In genomic region chr13:119045112-119045511, GRCm38 (mm10) we compare ENCODE assay signal across 19 mouse cellular contexts.
DNase-seq lines count a peak whose midpoint lies in the region; ATAC-seq and TF ChIP-seq lines count a peak whose summit lies in the region.
"Had no signal": no experiment of that assay in that cellular context is flagged by ENCODE, and none has a peak within 500 bp of the region (broad histone marks: within the 10 kb centered on the region; RNA-seq: fewer than 3 reads in every experiment).

No protein-coding gene starts in this region.

- H3K27me3 ChIP-seq in lung, embryonic 14.5 days (ENCODE audit: insufficient read depth, low read length) = no peaks in the 10 kb centered on the region
- H3K27me3 ChIP-seq in lung, postnatal 0 days (replicated peaks; ENCODE audit: insufficient read depth, low read length) = no peaks in the 10 kb centered on the region
- no peaks in the 10 kb centered on the region for H3K27me3 ChIP-seq in CH12.LX (replicated peaks)
- no peaks in the 10 kb centered on the region for H3K27me3 ChIP-seq in hindbrain, embryonic 16.5 days (replicated peaks; ENCODE audit: control insufficient read depth, insufficient read depth, low read length)
- H3K27me3 ChIP-seq: Patski had no signal

- no peaks in the 10 kb centered on the region for H3K36me3 ChIP-seq in lung, embryonic 14.5 days (ENCODE audit: insufficient read depth)
- H3K36me3 ChIP-seq in lung, postnatal 0 days (ENCODE audit: insufficient read depth, low read length) = no peaks in the 10 kb centered on the region
- H3K36me3 ChIP-seq in CH12.LX (replicated peaks in 1 of 2; ENCODE audit: control insufficient read depth in 1 of 2, insufficient read depth in 1 of 2, low read length in 1 of 2) = no peaks in the 10 kb centered on the region
- H3K36me3 ChIP-seq in hindbrain, embryonic 16.5 days (ENCODE audit: control insufficient read depth, insufficient read depth, low read length) = no peaks in the 10 kb centered on the region
- H3K36me3 ChIP-seq: G1E had no signal

- H3K4me3 ChIP-seq in lung, embryonic 14.5 days (ENCODE audit: low read depth, low read length) = no peak overlapping the region
- H3K4me3 ChIP-seq in lung, postnatal 0 days (ENCODE audit: low read depth, low read length) = no peak overlapping the region
- H3K4me3 ChIP-seq in CH12.LX (replicated peaks in 1 of 3; ENCODE audit: low read depth in 2 of 3, low read length in 2 of 3, poor library complexity in 1 of 3) = no peak overlapping the region
- H3K4me3 ChIP-seq in hindbrain, embryonic 16.5 days (ENCODE audit: low read length) = no peak overlapping the region

- H3K79me2 ChIP-seq in CH12.LX (replicated peaks; ENCODE audit: control insufficient read depth, extremely low read depth, insufficient read depth, poor library complexity, severe bottlenecking) = no peaks in the 10 kb centered on the region

- TF ChIP-seq CTCF in lung, embryonic 14.5 days (IDR thresholded peaks at IDR 0.05; ENCODE audit: low read depth) = peak; percentile 1; the same call in 1 of the 2 replicates
- TF ChIP-seq CTCF in lung, postnatal 0 days (IDR thresholded peaks at IDR 0.05) = no peak
- TF ChIP-seq CTCF in CH12.LX (conservative IDR thresholded peaks at IDR 0.05 in 1 of 2, IDR thresholded peaks at IDR 0.05 in 1 of 2; ENCODE audit: low read depth in 2 of 2, low read length in 2 of 2) = peak in 1 of 2 experiments; percentile 47; a peak in 2 of 4 replicates

- TF ChIP-seq POLR2A in CH12.LX (IDR thresholded peaks at IDR 0.05; ENCODE audit: low read depth, low read length) = no peak

- H3K4me2 ChIP-seq in lung, embryonic 14.5 days = no peak overlapping the region
- H3K4me2 ChIP-seq in lung, postnatal 0 days (replicated peaks; ENCODE audit: low read depth, low read length) = no peak overlapping the region
- H3K4me2 ChIP-seq in CH12.LX (ENCODE audit: insufficient read depth, low read depth, poor library complexity, severe bottlenecking) = no peak overlapping the region
- H3K4me2 ChIP-seq in hindbrain, embryonic 16.5 days (ENCODE audit: low read length) = no peak overlapping the region

- in situ Hi-C loops in CH12.LX (cut with MboI; ENCODE audit: low pct_ligation_motif_present, low pct_unique_long_range_greater_than_20kb, low sequenced_read_pairs) = no loop called here

- TF ChIP-seq RAD21 in CH12.LX (IDR thresholded peaks at IDR 0.05; ENCODE audit: low read depth, low read length) = peak; percentile 50

- no peak overlapping the region for H3K9ac ChIP-seq in lung, embryonic 14.5 days
- H3K9ac ChIP-seq in lung, postnatal 0 days (replicated peaks; ENCODE audit: low read depth) = no peak overlapping the region
- no peak overlapping the region for H3K9ac ChIP-seq in CH12.LX (ENCODE audit: insufficient read depth, low read depth)
- no peak overlapping the region for H3K9ac ChIP-seq in hindbrain, embryonic 16.5 days (ENCODE audit: low read depth, low read length)

- no peak for ATAC-seq in lung, embryonic 14.5 days (ENCODE audit: insufficient read depth)
- no peak for ATAC-seq in lung, postnatal 0 days
- no peak for ATAC-seq in hindbrain, embryonic 16.5 days
- ATAC-seq: activated CD4-positive, CD25-positive, alpha-beta regulatory T cell, adult 4 months; CD4-positive, CD25-positive, alpha-beta regulatory T cell, adult 4 months; Patski had no signal

- DNase-seq in lung, embryonic 14.5 days = no peak
- no peak for DNase-seq in lung, postnatal 0 days (ENCODE audit: low spot score)
- DNase-seq in CH12.LX (ENCODE audit: extremely low read depth) = no peak
- DNase-seq: adrenal gland, adult 2 months; adrenal gland, adult 8-10 months; adrenal gland, postnatal 10 days; adrenal gland, postnatal 14 days; adrenal gland, postnatal 25 days; adrenal gland, postnatal 36 days; B cell, adult 2 months; cerebellum, adult 11 months; cerebellum, adult 11-12 months; cerebellum, adult 18-20 months; cerebellum, adult 2 months had no signal

- TF ChIP-seq EP300 in lung, postnatal 0 days (IDR thresholded peaks at IDR 0.05) = no peak
- no peak for TF ChIP-seq EP300 in CH12.LX (IDR thresholded peaks at IDR 0.05; ENCODE audit: low read length)

- no peak overlapping the region for H3K27ac ChIP-seq in lung, embryonic 14.5 days (ENCODE audit: low read depth)
- no peak overlapping the region for H3K27ac ChIP-seq in lung, postnatal 0 days (ENCODE audit: low read length)
- H3K27ac ChIP-seq in CH12.LX (ENCODE audit: insufficient read depth, low read depth) = no peak overlapping the region
- no peak overlapping the region for H3K27ac ChIP-seq in hindbrain, embryonic 16.5 days (ENCODE audit: low read depth, low read length)

- 71% methylated on average over 1 of the region's 1 CpGs for WGBS in lung, embryonic 14.5 days
- WGBS in lung, postnatal 0 days = 69% methylated on average over 1 of the region's 1 CpGs
- WGBS in hindbrain, embryonic 16.5 days = 74% methylated on average over 1 of the region's 1 CpGs

- dilution Hi-C loops in CH12.LX (cut with MboI; ENCODE audit: extremely low pct_ligation_motif_present, extremely low pct_unique_long_range_greater_than_20kb, low sequenced_read_pairs) = no loop called here

- H3K9me3 ChIP-seq in lung, embryonic 14.5 days (ENCODE audit: low read depth, low read length) = no peaks in the 10 kb centered on the region
- H3K9me3 ChIP-seq in lung, postnatal 0 days (ENCODE audit: low read length) = no peaks in the 10 kb centered on the region
- no peaks in the 10 kb centered on the region for H3K9me3 ChIP-seq in CH12.LX (replicated peaks; ENCODE audit: low read length)
- H3K9me3 ChIP-seq in hindbrain, embryonic 16.5 days (ENCODE audit: control insufficient read depth, low read length) = no peaks in the 10 kb centered on the region
- H3K9me3 ChIP-seq: G1E had no signal

- H3K4me1 ChIP-seq in lung, embryonic 14.5 days (ENCODE audit: insufficient read depth) = no peaks in the 10 kb centered on the region
- no peaks in the 10 kb centered on the region for H3K4me1 ChIP-seq in lung, postnatal 0 days (ENCODE audit: insufficient read depth, low read depth, low read length)
- H3K4me1 ChIP-seq in CH12.LX (ENCODE audit: control insufficient read depth in 1 of 2, insufficient read depth in 2 of 2) = no peaks in the 10 kb centered on the region
- no peaks in the 10 kb centered on the region for H3K4me1 ChIP-seq in hindbrain, embryonic 16.5 days (ENCODE audit: control insufficient read depth, insufficient read depth, low read depth, low read length)

TF ChIP-seq in CH12.LX, 34 proteins besides CTCF, POLR2A, EP300 and RAD21:
- TF ChIP-seq SMC3 (IDR thresholded peaks at IDR 0.05; ENCODE audit: low read depth, low read length) (peak; percentile 51), TBP (conservative IDR thresholded peaks at IDR 0.05; ENCODE audit: low read depth, low read length) (no peak)
